Mouse (Mus musculus) brain, embryonic 14.5 days (tissue): Measurements from ENCODE around the gene Btn2a2.

Experiments
- CTCF ChIP-seq: fragments of 200-500 bp; IDR thresholded peaks from 2 replicates; pipeline ENCODE4 v1.5.1; 2012; ENCODE audit warnings: inconsistent platforms, mild to moderate bottlenecking, moderate library complexity, borderline replicate concordance; ENCODE audit not compliant: insufficient read depth, insufficient read length; ENCODE audit errors: extremely low read depth
- POLR2A ChIP-seq: fragments of 200-500 bp; IDR thresholded peaks from 2 replicates; pipeline ENCODE4 v1.6.1; 2012; ENCODE audit warnings: mild to moderate bottlenecking, inconsistent platforms, borderline replicate concordance; ENCODE audit not compliant: poor library complexity, insufficient read depth, insufficient read length, severe bottlenecking; ENCODE audit errors: extremely low read depth

GRCm38 (mm10) chr13:23525901-23526300, 37.2 kb upstream of the Btn2a2 start:
- no peak for TF ChIP-seq CTCF
- TF ChIP-seq POLR2A: no peak
